Mouse (Mus musculus): ENCODE results near the gene Asic2. TPM values are rescaled to one million over a fixed set of nuclear protein-coding genes. Genes with fewer than 3 reads are reported as not detected.
A peak's percentile ranks its signal among the peaks of the same experiment; 100 is the strongest.

Gene Asic2
- polyA plus RNA-seq, 1 experiment: 0.08 TPM

- Histone ChIP-seq H3K27ac (ENCODE audit: control insufficient read depth, insufficient read depth, low read length) (no peak overlapping the region), H3K27me3 (ENCODE audit: control insufficient read depth, insufficient read depth, low read length) (no peaks in the 10 kb centered on the region), H3K4me1 (replicated peaks; ENCODE audit: control insufficient read depth, insufficient read depth, low read length) (no peaks in the 10 kb centered on the region), H3K36me3 (ENCODE audit: control insufficient read depth, insufficient read depth, low read length) (no peaks in the 10 kb centered on the region), H3K4me3 (ENCODE audit: control insufficient read depth, insufficient read depth, low read length) (no peak overlapping the region)
- TF ChIP-seq CTCF (IDR thresholded peaks at IDR 0.05; ENCODE audit: borderline replicate concordance, control insufficient read depth, extremely low read depth, insufficient read depth, low read length, poor library complexity) (no peak), POLR2A (IDR thresholded peaks at IDR 0.05; ENCODE audit: control insufficient read depth, extremely low read depth, insufficient read depth, low read length, poor library complexity) (no peak)
- WGBS: 4% methylated on average over 12 of the region's 12 CpGs
- peak; percentile 2 for DNase-seq
Observed at GRCm38 (mm10) chr11:82006796-82007423, 38.7 kb upstream of the Asic2 start.

GRCm38 (mm10) chr11:82004810-82005209 is 36.6 kb upstream of the Asic2 start:
- H3K4me1 ChIP-seq (replicated peaks; ENCODE audit: control insufficient read depth, insufficient read depth, low read length): no peaks in the 10 kb centered on the region
- H3K27me3 ChIP-seq (ENCODE audit: control insufficient read depth, insufficient read depth, low read length): no peaks in the 10 kb centered on the region
- WGBS: 13% methylated on average over 2 of the region's 2 CpGs
- no peaks in the 10 kb centered on the region for H3K36me3 ChIP-seq (ENCODE audit: control insufficient read depth, insufficient read depth, low read length)
- H3K27ac ChIP-seq (ENCODE audit: control insufficient read depth, insufficient read depth, low read length): no peak overlapping the region
- DNase-seq: no peak
- no peak overlapping the region for H3K4me3 ChIP-seq (ENCODE audit: control insufficient read depth, insufficient read depth, low read length)
- TF ChIP-seq POLR2A (IDR thresholded peaks at IDR 0.05; ENCODE audit: control insufficient read depth, extremely low read depth, insufficient read depth, low read length, poor library complexity) (no peak), CTCF (IDR thresholded peaks at IDR 0.05; ENCODE audit: borderline replicate concordance, control insufficient read depth, extremely low read depth, insufficient read depth, low read length, poor library complexity) (no peak)

GRCm38 (mm10) chr11:82000581-82000980 is 32.3 kb upstream of the Asic2 start:
- Histone ChIP-seq H3K27me3 (ENCODE audit: control insufficient read depth, insufficient read depth, low read length) (no peaks in the 10 kb centered on the region), H3K36me3 (ENCODE audit: control insufficient read depth, insufficient read depth, low read length) (no peaks in the 10 kb centered on the region), H3K4me1 (replicated peaks; ENCODE audit: control insufficient read depth, insufficient read depth, low read length) (no peaks in the 10 kb centered on the region), H3K27ac (ENCODE audit: control insufficient read depth, insufficient read depth, low read length) (no peak overlapping the region), H3K4me3 (ENCODE audit: control insufficient read depth, insufficient read depth, low read length) (no peak overlapping the region)
- 67% methylated on average over 5 of the region's 5 CpGs for WGBS
- DNase-seq: no peak
- TF ChIP-seq CTCF (IDR thresholded peaks at IDR 0.05; ENCODE audit: borderline replicate concordance, control insufficient read depth, extremely low read depth, insufficient read depth, low read length, poor library complexity) (no peak), POLR2A (IDR thresholded peaks at IDR 0.05; ENCODE audit: control insufficient read depth, extremely low read depth, insufficient read depth, low read length, poor library complexity) (no peak)

GRCm38 (mm10) chr11:81999469-81999868 is 31.2 kb upstream of the Asic2 start:
- no peaks in the 10 kb centered on the region for H3K27me3 ChIP-seq (ENCODE audit: control insufficient read depth, insufficient read depth, low read length)
- TF ChIP-seq CTCF (IDR thresholded peaks at IDR 0.05; ENCODE audit: borderline replicate concordance, control insufficient read depth, extremely low read depth, insufficient read depth, low read length, poor library complexity) (no peak), POLR2A (IDR thresholded peaks at IDR 0.05; ENCODE audit: control insufficient read depth, extremely low read depth, insufficient read depth, low read length, poor library complexity) (no peak)
- DNase-seq: no peak
- H3K36me3 ChIP-seq (ENCODE audit: control insufficient read depth, insufficient read depth, low read length): no peaks in the 10 kb centered on the region
- H3K27ac ChIP-seq (ENCODE audit: control insufficient read depth, insufficient read depth, low read length): no peak overlapping the region
- 78% methylated on average over 4 of the region's 4 CpGs for WGBS
- H3K4me3 ChIP-seq (ENCODE audit: control insufficient read depth, insufficient read depth, low read length): no peak overlapping the region
- H3K4me1 ChIP-seq (replicated peaks; ENCODE audit: control insufficient read depth, insufficient read depth, low read length): no peaks in the 10 kb centered on the region

- no peak for DNase-seq
- WGBS: 94% methylated on average over 3 of the region's 3 CpGs
- no peak overlapping the region for H3K27ac ChIP-seq (ENCODE audit: control insufficient read depth, insufficient read depth, low read length)
- no peaks in the 10 kb centered on the region for H3K4me1 ChIP-seq (replicated peaks; ENCODE audit: control insufficient read depth, insufficient read depth, low read length)
- H3K4me3 ChIP-seq (ENCODE audit: control insufficient read depth, insufficient read depth, low read length): no peak overlapping the region
- H3K36me3 ChIP-seq (ENCODE audit: control insufficient read depth, insufficient read depth, low read length): no peaks in the 10 kb centered on the region
- H3K27me3 ChIP-seq (ENCODE audit: control insufficient read depth, insufficient read depth, low read length): no peaks in the 10 kb centered on the region
- TF ChIP-seq POLR2A (IDR thresholded peaks at IDR 0.05; ENCODE audit: control insufficient read depth, extremely low read depth, insufficient read depth, low read length, poor library complexity): no peak
- TF ChIP-seq CTCF (IDR thresholded peaks at IDR 0.05; ENCODE audit: borderline replicate concordance, control insufficient read depth, extremely low read depth, insufficient read depth, low read length, poor library complexity): no peak
Observed at GRCm38 (mm10) chr11:81998646-81999045, 30.4 kb upstream of the Asic2 start.

GRCm38 (mm10) chr11:81997085-81997484 is 28.8 kb upstream of the Asic2 start:
- no peaks in the 10 kb centered on the region for H3K27me3 ChIP-seq (ENCODE audit: control insufficient read depth, insufficient read depth, low read length)
- no peaks in the 10 kb centered on the region for H3K36me3 ChIP-seq (ENCODE audit: control insufficient read depth, insufficient read depth, low read length)
- no peak for TF ChIP-seq CTCF (IDR thresholded peaks at IDR 0.05; ENCODE audit: borderline replicate concordance, control insufficient read depth, extremely low read depth, insufficient read depth, low read length, poor library complexity)
- TF ChIP-seq POLR2A (IDR thresholded peaks at IDR 0.05; ENCODE audit: control insufficient read depth, extremely low read depth, insufficient read depth, low read length, poor library complexity): no peak
- H3K4me1 ChIP-seq (replicated peaks; ENCODE audit: control insufficient read depth, insufficient read depth, low read length): no peaks in the 10 kb centered on the region
- H3K4me3 ChIP-seq (ENCODE audit: control insufficient read depth, insufficient read depth, low read length): no peak overlapping the region
- 52% methylated on average over 5 of the region's 5 CpGs for whole genome bisulfite sequencing
- DNase-seq: no peak
- no peak overlapping the region for H3K27ac ChIP-seq (ENCODE audit: control insufficient read depth, insufficient read depth, low read length)
